Mouse (Mus musculus) 416B (cell line): Measurements from ENCODE around the gene Serbp1.
"Not testable (repeated sequence)": the region's sequence is repeated elsewhere in the genome, so short reads cannot be mapped to it uniquely, and the experiment has no call there.

Experiments
- DNase-seq: peaks from one replicate; pipeline ENCODE4 v3.0.0; 2011; ENCODE audit warnings: low read depth

Gene Serbp1

DNA sequence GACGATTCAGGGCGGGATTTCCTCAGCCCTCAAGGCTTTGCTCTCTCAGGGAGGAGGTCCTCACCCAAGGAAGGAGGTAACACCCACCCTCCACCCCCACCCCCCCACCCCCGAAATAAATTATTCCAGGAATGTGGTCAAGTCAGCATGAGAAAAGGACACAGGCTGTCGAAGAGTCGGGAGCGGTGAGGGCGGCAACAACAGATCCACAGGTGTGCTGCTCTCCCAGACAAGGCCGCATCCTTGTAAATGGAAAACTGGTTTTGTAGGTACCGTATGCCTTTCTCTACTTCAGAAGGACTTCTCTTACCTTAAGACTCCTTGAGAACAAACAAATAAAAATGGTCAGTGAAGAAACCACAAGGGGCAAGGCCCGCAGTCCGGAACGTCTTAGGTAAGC, at the start of gene Serbp1:
Gene Serbp1, plus strand, starts transcription at position 200 of the 400 bp plus-strand sequence.
- DNase-seq: no peak

DNA sequence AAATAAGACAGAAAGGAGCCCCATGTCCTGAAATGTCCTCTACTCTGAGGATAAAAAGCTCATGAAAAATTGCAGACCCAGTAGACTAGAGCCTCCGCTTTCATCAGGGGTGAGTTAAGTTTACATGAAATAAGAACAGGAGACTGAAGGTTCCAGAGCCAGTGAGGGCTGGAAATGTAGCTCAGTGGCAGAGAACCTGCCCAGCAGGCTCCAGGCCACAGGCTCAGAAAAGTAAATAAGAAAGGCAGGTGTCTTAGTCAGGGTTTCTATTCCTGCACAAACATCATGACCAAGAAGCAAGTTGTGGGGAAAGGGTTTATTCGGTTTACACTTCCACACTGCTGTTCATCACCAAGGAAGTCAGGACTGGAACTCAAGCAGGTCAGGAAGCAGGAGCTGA, 44.4 kb upstream of the Serbp1 start:
- no peak for DNase-seq

GRCm38 (mm10) chr6:67194606-67195005, 43.4 kb upstream of the Serbp1 start:
- DNase-seq: no peak

GRCm38 (mm10) chr6:67195148-67195611, 42.8 kb upstream of the Serbp1 start:
- no peak for DNase-seq

DNA sequence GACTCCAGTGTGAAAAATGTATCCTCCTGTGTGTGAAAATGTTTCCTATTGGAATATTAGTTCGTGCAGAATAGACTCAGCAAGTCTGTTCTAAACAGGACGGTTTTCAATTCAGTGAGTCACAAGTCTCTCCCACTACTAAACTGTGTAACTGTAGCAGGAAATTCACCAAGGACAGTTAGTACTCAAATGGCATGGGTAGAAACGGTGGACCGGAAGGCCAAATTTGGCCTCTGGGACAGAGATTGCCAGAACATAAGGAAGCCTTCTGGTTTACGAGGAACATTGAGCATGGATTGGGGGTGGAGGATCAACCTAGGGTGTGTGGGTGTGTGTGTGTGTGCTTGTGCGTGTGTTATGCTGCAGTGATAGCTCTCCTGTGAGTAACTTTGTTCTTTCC, 41.2 kb upstream of the Serbp1 start:
- peak; percentile 53 for DNase-seq

GRCm38 (mm10) chr6:67198085-67198484, 39.9 kb upstream of the Serbp1 start:
- peak; percentile 61 for DNase-seq

DNA sequence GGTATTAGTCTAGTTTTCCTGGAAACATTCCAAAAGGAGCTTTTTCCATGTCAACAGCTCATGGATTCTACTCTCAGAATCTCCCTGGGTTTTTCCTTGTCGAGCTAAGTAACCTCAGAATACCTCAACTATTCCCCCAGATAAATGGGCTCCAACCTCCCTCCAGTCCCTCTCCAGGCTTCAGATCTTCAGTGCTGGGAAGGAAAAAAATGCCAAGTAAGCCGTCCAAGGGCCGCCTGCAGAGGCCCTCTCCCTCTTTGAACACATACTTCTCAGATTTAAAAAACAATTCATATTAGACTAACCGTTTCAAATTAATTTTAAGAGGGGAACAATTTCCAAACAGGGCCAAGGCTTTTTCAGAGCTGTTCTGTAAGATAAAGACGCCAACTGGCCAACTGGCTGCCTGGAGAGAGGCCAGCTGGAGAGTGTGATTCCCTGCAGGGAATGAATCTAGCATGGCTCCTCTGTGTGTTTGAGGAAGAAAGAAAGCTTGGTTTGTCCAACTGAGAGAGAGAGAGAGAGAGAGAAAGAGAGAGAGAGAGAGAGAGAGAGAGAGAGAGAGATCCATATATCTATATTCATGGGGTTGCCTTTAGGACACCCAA, 37.2 kb upstream of the Serbp1 start:
- DNase-seq: no peak

GRCm38 (mm10) chr6:67205081-67206037, 32.6 kb upstream of the Serbp1 start:
- no peak for DNase-seq

DNA sequence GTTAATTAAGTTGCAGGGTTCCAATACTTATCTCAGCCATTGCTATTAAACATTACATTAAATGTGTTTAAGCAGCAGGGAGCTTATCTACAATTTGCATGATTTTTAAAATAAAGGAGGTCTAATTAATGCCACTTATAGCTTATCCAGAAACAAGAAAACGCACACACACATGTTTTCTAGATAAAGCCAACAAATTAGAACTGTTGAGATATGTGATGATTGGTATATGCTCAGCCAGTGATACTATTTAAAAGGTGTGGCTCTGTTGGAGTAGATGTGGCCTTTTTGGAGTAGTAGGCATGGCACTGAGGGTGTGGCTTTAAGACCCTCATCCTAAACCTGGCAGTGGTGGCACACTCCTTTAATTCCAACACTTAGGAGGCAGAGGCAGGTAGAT, 25.6 kb upstream of the Serbp1 start:
- no peak for DNase-seq

- no peak for DNase-seq
Measured at GRCm38 (mm10) chr6:67213429-67214098, 24.4 kb upstream of the Serbp1 start.

- DNase-seq: no peak
Measured at GRCm38 (mm10) chr6:67217402-67217801, 20.6 kb upstream of the Serbp1 start.

- no peak for DNase-seq
Measured at GRCm38 (mm10) chr6:67217846-67218245, 20.1 kb upstream of the Serbp1 start.

DNA sequence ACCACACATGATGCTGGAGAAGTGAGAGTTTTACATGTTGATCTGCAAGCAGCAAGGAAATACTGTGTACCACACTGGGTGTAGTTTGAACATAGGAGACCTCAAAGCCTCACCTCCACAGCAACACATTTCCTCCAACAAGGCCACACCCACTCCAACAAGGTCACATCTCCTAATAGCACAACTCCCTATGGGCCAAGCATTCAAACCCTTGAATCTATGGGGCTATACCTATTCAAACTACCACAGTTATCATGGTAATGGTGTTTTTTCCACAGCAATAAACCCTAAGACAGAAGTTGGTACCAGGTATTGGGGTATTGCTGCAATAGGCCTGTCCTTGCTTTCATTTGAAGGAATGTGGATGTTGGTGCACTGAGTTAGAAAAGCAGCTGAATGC, 19.4 kb upstream of the Serbp1 start:
- DNase-seq: no peak

DNA sequence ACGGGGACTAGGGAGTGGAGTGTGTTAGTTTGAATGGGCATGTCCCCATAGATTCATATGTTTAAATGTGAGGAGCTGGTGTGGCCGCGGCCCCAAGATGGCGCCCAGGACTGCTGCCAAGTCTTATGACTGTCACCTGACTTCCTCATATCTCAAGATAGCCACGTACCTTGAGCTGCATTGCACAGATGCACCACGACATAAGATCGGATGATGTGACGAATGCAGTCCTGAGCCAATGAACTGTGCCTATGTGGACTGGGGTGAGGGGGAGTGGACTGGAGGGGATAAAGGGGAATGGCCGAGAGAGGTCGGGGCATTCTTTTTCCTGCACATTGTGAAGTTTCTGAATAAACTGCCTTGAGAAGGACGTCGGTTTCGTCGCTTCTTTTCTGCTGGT, 18.0 kb upstream of the Serbp1 start:
- DNase-seq: not testable (repeated sequence)

DNA sequence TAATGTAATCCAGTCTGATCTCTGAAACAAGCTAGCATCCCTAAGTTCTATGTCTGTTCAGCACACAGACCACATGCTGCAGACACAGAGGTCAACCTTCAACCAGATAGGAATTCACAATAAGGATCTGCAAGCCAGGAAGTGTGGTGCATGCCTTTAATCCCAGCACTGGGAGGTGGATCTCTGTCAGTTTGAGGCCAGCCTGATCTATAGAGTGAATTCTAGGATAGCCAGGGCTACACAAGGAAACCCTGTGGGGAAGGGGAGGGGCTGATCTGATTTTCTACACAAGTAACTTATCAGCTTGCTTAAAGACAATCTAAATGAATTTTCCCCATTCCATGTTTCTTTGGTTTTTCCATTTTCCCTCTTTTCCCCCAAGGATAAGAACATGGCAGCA, 17.2 kb upstream of the Serbp1 start:
- no peak for DNase-seq

DNA sequence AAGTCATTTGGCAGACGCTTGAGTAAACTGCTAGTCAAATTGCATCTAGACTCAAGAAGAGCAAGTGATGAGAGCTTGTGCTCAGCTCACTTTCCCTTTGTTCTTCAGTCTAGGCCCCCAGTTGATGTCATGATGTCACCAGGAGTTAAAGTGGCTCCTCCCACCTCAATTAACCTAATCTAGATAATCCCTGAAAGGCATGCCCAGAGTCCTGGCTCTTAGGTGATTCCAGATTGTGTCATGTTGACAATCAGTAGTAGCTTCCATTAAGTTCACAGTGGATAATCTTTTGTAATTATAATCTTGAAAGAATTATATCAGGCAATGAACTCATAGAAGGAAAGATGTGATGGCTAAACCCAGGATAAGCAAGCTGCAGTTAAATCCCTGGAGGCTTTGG, 14.9 kb upstream of the Serbp1 start:
- DNase-seq: no peak

DNA sequence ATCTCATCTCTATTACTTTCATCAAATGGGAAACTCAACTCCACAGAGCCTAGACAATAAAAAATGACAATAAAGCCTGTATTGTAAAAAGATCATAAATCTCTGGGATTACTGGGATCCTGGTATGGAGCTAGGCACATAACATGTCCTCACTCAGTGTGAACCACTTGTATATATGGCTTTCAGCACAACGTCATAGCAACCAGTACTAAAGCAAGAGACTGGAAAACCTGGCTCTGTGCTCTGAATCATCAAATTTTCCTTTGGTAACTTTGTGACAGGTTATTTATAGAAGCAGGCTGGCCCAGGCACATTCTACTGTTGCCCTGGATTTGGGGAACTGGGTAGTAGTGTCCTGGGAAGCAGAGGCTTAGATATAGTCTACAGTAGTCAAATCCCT, 14.5 kb upstream of the Serbp1 start:
- no peak for DNase-seq

DNA sequence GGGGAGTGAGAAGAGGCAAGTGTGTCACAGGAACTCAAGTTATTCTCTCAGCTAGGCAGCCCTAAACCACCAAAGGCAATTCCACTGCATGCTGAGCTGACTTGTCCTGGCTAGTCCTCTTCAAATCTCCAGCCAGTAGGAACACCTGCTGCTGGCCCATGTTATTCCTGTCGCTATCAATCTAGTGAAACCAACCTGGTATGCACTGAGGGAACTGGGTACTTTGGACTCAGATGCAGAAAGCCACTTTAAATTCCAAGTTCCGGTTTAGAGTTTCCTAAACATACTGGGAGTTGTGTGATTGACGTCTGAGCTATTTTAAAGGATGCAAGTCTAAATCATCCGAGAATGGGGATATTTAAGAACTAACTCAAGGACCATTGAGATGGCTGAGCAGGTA, 11.7 kb upstream of the Serbp1 start:
- no peak for DNase-seq

GRCm38 (mm10) chr6:67228459-67229107, 9.4 kb upstream of the Serbp1 start:
- DNase-seq: peak; percentile 2

- DNase-seq: no peak
Measured at GRCm38 (mm10) chr6:67229521-67229920, 8.5 kb upstream of the Serbp1 start.

DNA sequence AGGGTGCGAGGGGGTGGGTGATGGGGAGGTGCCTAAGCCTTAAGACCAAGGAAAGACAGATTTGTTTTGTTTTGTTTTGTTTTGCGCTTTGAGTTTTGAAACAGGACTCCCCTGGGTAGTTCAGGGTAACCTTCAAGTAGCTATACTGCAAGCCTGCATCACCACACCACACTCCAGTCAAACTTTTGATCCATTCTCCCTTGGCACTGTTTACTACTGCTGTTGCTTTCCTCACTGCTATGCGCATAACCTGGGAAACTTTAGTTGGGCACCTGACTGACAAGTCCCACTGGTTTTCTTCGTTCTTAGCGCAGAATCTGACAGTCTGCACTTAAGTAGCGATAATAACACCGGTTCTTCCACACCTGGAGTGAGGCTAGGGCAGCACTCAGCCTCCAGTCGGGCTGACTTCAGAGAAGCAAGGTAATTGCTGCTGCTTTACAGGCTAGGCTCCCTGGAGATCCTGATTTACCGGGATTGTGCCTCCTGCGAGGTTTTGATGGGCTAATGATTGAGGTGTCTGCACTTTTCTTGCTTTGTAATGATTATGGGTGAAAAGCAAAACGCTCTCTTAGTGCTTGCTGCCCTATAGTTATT, 8.0 kb upstream of the Serbp1 start:
- DNase-seq: no peak

DNA sequence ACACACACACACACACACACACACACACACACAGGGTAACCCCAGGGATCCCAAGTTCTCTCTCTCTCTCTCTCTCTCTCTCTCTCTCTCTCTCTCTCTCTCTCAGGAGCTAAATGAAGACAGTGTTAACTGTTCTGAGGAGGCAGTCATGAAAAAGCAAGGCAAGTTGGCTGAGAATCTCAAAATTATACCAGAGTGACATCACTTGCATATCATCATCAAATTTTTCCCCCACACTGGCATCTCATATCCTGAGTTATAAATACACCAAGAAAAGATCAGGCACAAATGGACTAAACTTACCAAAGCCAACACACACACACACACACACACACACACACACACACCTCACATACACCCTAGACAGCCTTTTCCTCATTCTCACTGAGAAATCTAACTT, 7.0 kb upstream of the Serbp1 start:
- no peak for DNase-seq
